Mouse (Mus musculus) spleen, adult 2 months (tissue): Measurements from ENCODE around the gene Sub1.

ENCODE experiments used
- CTCF ChIP-seq: fragments of 200-500 bp; IDR thresholded peaks from 2 replicates; pipeline ENCODE4 v1.5.1; 2011; ENCODE audit warnings: mild to moderate bottlenecking, inconsistent platforms; ENCODE audit not compliant: insufficient read depth, insufficient read length, insufficient replicate concordance; ENCODE audit errors: extremely low read depth
- POLR2A ChIP-seq: fragments of 200-500 bp; IDR thresholded peaks from 2 replicates; pipeline ENCODE4 v1.6.1; 2011; ENCODE audit warnings: low read depth, low read length, inconsistent platforms

- no peak for TF ChIP-seq POLR2A
- no peak for TF ChIP-seq CTCF
Measured at GRCm38 (mm10) chr15:11994006-11994405, 2.8 kb downstream of the Sub1 start.
